13 mouse cellular contexts compared by ENCODE assay signal in the genomic region with DNA sequence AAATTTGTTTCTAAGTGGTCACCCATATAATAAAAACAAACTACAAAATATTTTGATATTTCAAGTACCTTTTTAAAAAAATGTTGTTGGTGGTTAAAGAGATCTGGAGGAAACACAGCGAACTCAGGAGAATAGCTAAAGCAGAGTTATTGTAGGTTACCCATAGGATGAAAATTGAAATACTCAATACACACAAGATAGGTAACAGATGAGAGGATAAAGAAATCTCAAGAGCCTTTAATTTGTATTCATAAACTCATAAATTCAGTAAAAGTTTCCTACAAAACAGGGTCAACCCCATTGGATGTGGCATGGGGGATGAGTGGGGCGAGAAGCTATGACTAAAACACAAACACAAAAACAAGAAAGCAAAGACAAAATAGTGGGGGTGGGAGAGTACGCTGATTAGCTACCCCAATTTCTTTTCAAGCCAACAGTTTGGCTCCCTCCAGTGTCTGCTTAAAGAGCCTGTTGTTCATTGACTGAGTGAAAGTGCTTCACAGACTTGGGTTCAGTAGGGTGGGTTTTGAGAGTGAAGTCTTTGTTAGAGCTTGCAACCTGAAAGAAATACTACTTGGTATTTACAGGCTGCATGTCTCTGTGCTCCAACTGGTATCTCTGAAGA. TPM values are rescaled to one million over a fixed set of nuclear protein-coding genes. Genes with fewer than 3 reads are reported as not detected.
DNase-seq lines count a peak whose midpoint lies in the region; ATAC-seq and TF ChIP-seq lines count a peak whose summit lies in the region.
"Had no signal": no experiment of that assay in that cellular context is flagged by ENCODE, and none has a peak within 500 bp of the region (broad histone marks: within the 10 kb centered on the region; RNA-seq: fewer than 3 reads in every experiment).

No protein-coding gene starts in this region.

- TF ChIP-seq CTCF in midbrain, postnatal 0 days (IDR thresholded peaks at IDR 0.05) = peak; percentile 62

- no peaks in the 10 kb centered on the region for H3K27me3 ChIP-seq in hindbrain, embryonic 12.5 days
- no peaks in the 10 kb centered on the region for H3K27me3 ChIP-seq in midbrain, postnatal 0 days (ENCODE audit: insufficient read depth, low read length)

- no peak overlapping the region for H3K4me3 ChIP-seq in hindbrain, embryonic 12.5 days
- H3K4me3 ChIP-seq in midbrain, postnatal 0 days (ENCODE audit: low read depth, low read length) = no peak overlapping the region
- H3K4me3 ChIP-seq: heart, embryonic 10.5 days had no signal

- no peak overlapping the region for H3K27ac ChIP-seq in hindbrain, embryonic 12.5 days
- no peak overlapping the region for H3K27ac ChIP-seq in midbrain, postnatal 0 days (ENCODE audit: low read depth, low read length)
- H3K27ac ChIP-seq: heart, embryonic 10.5 days had no signal

- intact Hi-C loops in heart, postnatal 10 days (cut with DNase I) = loop anchor here (1.0 kb wide), 1 partner anchor 162 kb away; no protein-coding TSS in a partner anchor

- H3K9me3 ChIP-seq in hindbrain, embryonic 12.5 days (replicated peaks) = no peaks in the 10 kb centered on the region
- H3K9me3 ChIP-seq in midbrain, postnatal 0 days (ENCODE audit: low read length) = no peaks in the 10 kb centered on the region
- H3K9me3 ChIP-seq: heart, embryonic 10.5 days had no signal

- H3K4me1 ChIP-seq in hindbrain, embryonic 12.5 days = no peaks in the 10 kb centered on the region
- H3K4me1 ChIP-seq in midbrain, postnatal 0 days (ENCODE audit: insufficient read depth, low read length) = no peaks in the 10 kb centered on the region
- H3K4me1 ChIP-seq: heart, embryonic 10.5 days had no signal

- H3K36me3 ChIP-seq in hindbrain, embryonic 12.5 days = no peaks in the 10 kb centered on the region
- H3K36me3 ChIP-seq in midbrain, postnatal 0 days (ENCODE audit: insufficient read depth, low read length) = no peaks in the 10 kb centered on the region
- H3K36me3 ChIP-seq: heart, embryonic 10.5 days had no signal

- DNase-seq in heart, postnatal 10 days = peak; percentile 1 to 2
- no peak for DNase-seq in heart, postnatal 4 days
- DNase-seq in embryo, embryonic 10 days (ENCODE audit: low spot score) = peak; percentile 11
- peak; percentile 57 for DNase-seq in midbrain, postnatal 0 days (ENCODE audit: low spot score)
- no peak for DNase-seq in adrenal gland, adult (ENCODE audit: inconsistent age in 2 of 2, low spot score in 1 of 2)
- DNase-seq in kidney, postnatal 25 days = no peak
- DNase-seq in lung, postnatal 36 days = no peak
- DNase-seq: B cell, adult 2 months; kidney, adult 11 months; lung, adult 18-20 months had no signal

- 38% methylated on average over 3 of the region's 3 CpGs for WGBS in hindbrain, embryonic 12.5 days
- 31% methylated on average over 3 of the region's 3 CpGs for WGBS in midbrain, postnatal 0 days

- no peak overlapping the region for H3K4me2 ChIP-seq in hindbrain, embryonic 12.5 days (replicated peaks)
- H3K4me2 ChIP-seq in midbrain, postnatal 0 days (ENCODE audit: low read depth, low read length, poor library complexity, severe bottlenecking) = no peak overlapping the region

- peak; percentile 49 for ATAC-seq in hindbrain, embryonic 12.5 days (ENCODE audit: low FRiP score)
- 0 out of 2 replicates have a peak, but pooled peaks have one; percentile 27 for ATAC-seq in midbrain, postnatal 0 days (ENCODE audit: low FRiP score)

- no peak overlapping the region for H3K9ac ChIP-seq in hindbrain, embryonic 12.5 days
- no peak overlapping the region for H3K9ac ChIP-seq in midbrain, postnatal 0 days (replicated peaks; ENCODE audit: low read length, poor library complexity, severe bottlenecking)

RNA-seq across cellular contexts. Expression of gene Grm3, which starts 21.5 kb away (rescaled TPM):
- under 1 TPM in 1 of 2 experiments, not detected in 1; 0.07 TPM for total RNA-seq in heart, postnatal 10 days (2021)
- not detected for total RNA-seq in heart, postnatal 4 days (2021)
- 5.6 and 7.4 TPM in 2 replicates for polyA plus RNA-seq in hindbrain, embryonic 12.5 days (2016; fragmentation: Nextera tagmentation; extraction: Ambion mirVana)
- total RNA-seq in midbrain, postnatal 0 days (2014; rRNA removed) = 210 and 226 TPM in 2 replicates
- 88.4 and 91.8 TPM in 2 replicates for polyA plus RNA-seq in midbrain, postnatal 0 days (2015; fragmentation: Nextera tagmentation; extraction: Ambion mirVana)
- total RNA-seq: monocyte, adult 5-6 weeks had no signal

Comparison
In these comparisons a context has a peak if more than half of its experiments do, and no peak if none do; other contexts are left out.
1. DNase-seq: peak in heart, postnatal 10 days (2 of 2), embryo, embryonic 10 days (single experiment) and midbrain, postnatal 0 days (single experiment); none in heart, postnatal 4 days (single experiment), adrenal gland, adult (0 of 2), kidney, postnatal 25 days (0 of 2) and lung, postnatal 36 days (single experiment).
2. RNA of gene Grm3, which starts 21.5 kb away (total RNA-seq): 210 to 226 TPM in midbrain, postnatal 0 days; 0.07 TPM in heart, postnatal 10 days and not detected in heart, postnatal 4 days; every median in the first group is over 100 times any median in the second.